Mouse (Mus musculus): ENCODE measurements around the gene Tulp1. TPM values are rescaled to one million over a fixed set of nuclear protein-coding genes. Genes with fewer than 3 reads are reported as not detected.
A peak's percentile ranks its signal among the peaks of the same experiment; 100 is the strongest.
"Not testable (repeated sequence)": the region's sequence is repeated elsewhere in the genome, so short reads cannot be mapped to it uniquely, and the experiment has no call there.

Gene Tulp1
- polyA plus RNA-seq, 1 experiment from 2014 or later, result 18.1 TPM

DNA sequence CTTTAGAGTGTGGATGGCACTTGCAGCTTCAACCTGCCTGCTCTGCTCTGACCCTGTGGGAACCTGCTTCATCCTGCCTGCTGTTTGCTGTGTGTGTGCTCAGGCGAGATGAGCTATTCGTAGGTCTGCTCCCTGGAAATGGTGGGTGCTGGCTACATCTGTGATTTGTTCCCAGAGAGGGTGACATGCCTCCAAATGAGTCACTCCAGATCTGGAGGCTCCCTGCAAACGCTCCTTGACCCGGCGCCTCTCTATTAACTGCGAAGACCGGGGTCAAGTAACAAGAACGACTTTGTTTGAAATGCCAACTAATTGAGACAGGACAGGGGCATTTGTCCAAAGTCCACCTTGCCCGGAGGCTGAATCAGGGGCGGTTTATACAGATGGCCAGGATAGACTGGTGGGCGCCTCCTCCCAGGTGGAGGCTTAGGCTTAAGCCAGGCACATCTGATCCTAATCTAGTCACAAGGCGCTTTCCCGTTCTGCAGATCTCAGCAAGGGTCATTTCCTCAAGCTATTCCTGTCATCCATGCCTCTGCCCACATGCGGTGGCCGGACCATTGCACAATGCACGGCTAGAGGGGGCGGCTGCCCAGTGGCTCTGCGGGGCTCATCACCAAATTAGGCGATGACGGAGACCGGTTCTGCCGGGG is 37.2 kb downstream of the Tulp1 start:
- H3K27ac ChIP-seq (ENCODE audit: low read length), result peak overlapping the region; percentile 94
- H3K9ac ChIP-seq (replicated peaks; ENCODE audit: low read depth), result peak overlapping the region; percentile 45
- no peak for TF ChIP-seq CTCF (IDR thresholded peaks at IDR 0.05)
- TF ChIP-seq EP300 (IDR thresholded peaks at IDR 0.05), result no peak
- H3K4me1 ChIP-seq (ENCODE audit: insufficient read depth, low read depth, low read length), result peaks cover 15% of the 10 kb centered on the region
- WGBS, result 9% methylated on average over 22 of the region's 22 CpGs
- peak; percentile 54 for DNase-seq (ENCODE audit: low spot score)
- H3K4me3 ChIP-seq (ENCODE audit: low read depth, low read length), result peak overlapping the region; percentile 67
- H3K9me3 ChIP-seq (ENCODE audit: low read length), result no peaks in the 10 kb centered on the region
- peak overlapping the region; percentile 88 for H3K4me2 ChIP-seq (replicated peaks; ENCODE audit: low read depth, low read length)
- peak; percentile 59 for ATAC-seq
- no peaks in the 10 kb centered on the region for H3K27me3 ChIP-seq (replicated peaks; ENCODE audit: insufficient read depth, low read length)
- peaks cover 10% of the 10 kb centered on the region; the same call in 1 of the 2 replicates for H3K36me3 ChIP-seq (ENCODE audit: insufficient read depth, low read length)

- no peaks in the 10 kb centered on the region for H3K27me3 ChIP-seq (replicated peaks; ENCODE audit: insufficient read depth, low read length)
- H3K36me3 ChIP-seq (ENCODE audit: insufficient read depth, low read length), result peaks cover 10% of the 10 kb centered on the region; the same call in 1 of the 2 replicates
- H3K9me3 ChIP-seq (ENCODE audit: low read length), result no peaks in the 10 kb centered on the region
- H3K4me1 ChIP-seq (ENCODE audit: insufficient read depth, low read depth, low read length), result peaks cover 15% of the 10 kb centered on the region
- no peak overlapping the region for H3K4me2 ChIP-seq (replicated peaks; ENCODE audit: low read depth, low read length)
- H3K9ac ChIP-seq (replicated peaks; ENCODE audit: low read depth), result no peak overlapping the region
- DNase-seq (ENCODE audit: low spot score) (no peak), ATAC-seq (no peak)
- no peak overlapping the region for H3K27ac ChIP-seq (ENCODE audit: low read length)
- WGBS, result 77% methylated on average over 3 of the region's 3 CpGs
- TF ChIP-seq CTCF (IDR thresholded peaks at IDR 0.05) (no peak), EP300 (IDR thresholded peaks at IDR 0.05) (no peak)
- H3K4me3 ChIP-seq (ENCODE audit: low read depth, low read length), result no peak overlapping the region
Observed at GRCm38 (mm10) chr17:28326951-28327350, 38.1 kb downstream of the Tulp1 start.

- H3K4me3 ChIP-seq (ENCODE audit: low read depth, low read length), result no peak overlapping the region
- 88% methylated on average over 7 of the region's 8 CpGs for WGBS
- ATAC-seq (no peak), DNase-seq (ENCODE audit: low spot score) (no peak)
- H3K27me3 ChIP-seq (replicated peaks; ENCODE audit: insufficient read depth, low read length), result no peaks in the 10 kb centered on the region
- no peak overlapping the region for H3K9ac ChIP-seq (replicated peaks; ENCODE audit: low read depth)
- no peaks in the 10 kb centered on the region for H3K9me3 ChIP-seq (ENCODE audit: low read length)
- H3K27ac ChIP-seq (ENCODE audit: low read length), result no peak overlapping the region
- peaks cover 15% of the 10 kb centered on the region for H3K4me1 ChIP-seq (ENCODE audit: insufficient read depth, low read depth, low read length)
- H3K36me3 ChIP-seq (ENCODE audit: insufficient read depth, low read length), result no peaks in the 10 kb centered on the region; the same call in 1 of the 2 replicates
- no peak overlapping the region for H3K4me2 ChIP-seq (replicated peaks; ENCODE audit: low read depth, low read length)
- TF ChIP-seq CTCF (IDR thresholded peaks at IDR 0.05), result no peak
- no peak for TF ChIP-seq EP300 (IDR thresholded peaks at IDR 0.05)
Observed at GRCm38 (mm10) chr17:28325751-28326150, 39.3 kb downstream of the Tulp1 start.

GRCm38 (mm10) chr17:28324416-28324815 is 40.6 kb downstream of the Tulp1 start:
- H3K27ac ChIP-seq (ENCODE audit: low read length); H3K9me3 ChIP-seq (ENCODE audit: low read length); H3K27me3 ChIP-seq (replicated peaks; ENCODE audit: insufficient read depth, low read length); H3K4me3 ChIP-seq (ENCODE audit: low read depth, low read length); H3K36me3 ChIP-seq (ENCODE audit: insufficient read depth, low read length); H3K4me1 ChIP-seq (ENCODE audit: insufficient read depth, low read depth, low read length); ATAC-seq; H3K4me2 ChIP-seq (replicated peaks; ENCODE audit: low read depth, low read length); H3K9ac ChIP-seq (replicated peaks; ENCODE audit: low read depth); DNase-seq (ENCODE audit: low spot score): not testable (repeated sequence)
- peak; percentile 40 for TF ChIP-seq CTCF (IDR thresholded peaks at IDR 0.05)
- 96% methylated on average over 7 of the region's 7 CpGs for WGBS

DNA sequence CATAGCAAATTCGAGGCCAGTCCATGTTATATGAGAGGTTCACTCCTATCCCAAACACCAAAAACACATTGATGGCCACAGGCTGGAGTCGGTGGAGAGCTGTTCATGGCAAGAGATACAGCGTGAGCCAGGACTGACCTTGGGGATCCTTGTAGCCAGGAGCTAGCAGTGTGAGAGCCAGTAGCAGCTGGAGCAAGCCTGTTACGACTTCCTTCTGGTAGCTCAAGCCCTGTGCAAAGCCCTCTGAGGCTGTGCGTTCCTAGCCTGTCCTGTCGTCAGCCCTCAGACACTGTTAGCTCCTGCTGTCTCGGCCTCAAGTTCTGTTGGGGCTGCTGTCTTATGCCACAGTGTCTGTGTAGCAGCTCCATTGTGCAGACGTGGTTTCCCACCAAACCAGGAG is 41.2 kb downstream of the Tulp1 start:
- Histone ChIP-seq H3K4me1 (ENCODE audit: insufficient read depth, low read depth, low read length) (peaks cover 7% of the 10 kb centered on the region; the same call in 1 of the 2 replicates), H3K36me3 (ENCODE audit: insufficient read depth, low read length) (no peaks in the 10 kb centered on the region; the same call in 1 of the 2 replicates), H3K27me3 (replicated peaks; ENCODE audit: insufficient read depth, low read length) (no peaks in the 10 kb centered on the region), H3K9ac (replicated peaks; ENCODE audit: low read depth) (no peak overlapping the region), H3K4me3 (ENCODE audit: low read depth, low read length) (no peak overlapping the region), H3K27ac (ENCODE audit: low read length) (no peak overlapping the region), H3K9me3 (ENCODE audit: low read length) (no peaks in the 10 kb centered on the region), H3K4me2 (replicated peaks; ENCODE audit: low read depth, low read length) (no peak overlapping the region)
- 88% methylated on average over 8 of the region's 8 CpGs for WGBS
- no peak for TF ChIP-seq EP300 (IDR thresholded peaks at IDR 0.05)
- TF ChIP-seq CTCF (IDR thresholded peaks at IDR 0.05), result no peak
- ATAC-seq (no peak), DNase-seq (ENCODE audit: low spot score) (no peak)

DNA sequence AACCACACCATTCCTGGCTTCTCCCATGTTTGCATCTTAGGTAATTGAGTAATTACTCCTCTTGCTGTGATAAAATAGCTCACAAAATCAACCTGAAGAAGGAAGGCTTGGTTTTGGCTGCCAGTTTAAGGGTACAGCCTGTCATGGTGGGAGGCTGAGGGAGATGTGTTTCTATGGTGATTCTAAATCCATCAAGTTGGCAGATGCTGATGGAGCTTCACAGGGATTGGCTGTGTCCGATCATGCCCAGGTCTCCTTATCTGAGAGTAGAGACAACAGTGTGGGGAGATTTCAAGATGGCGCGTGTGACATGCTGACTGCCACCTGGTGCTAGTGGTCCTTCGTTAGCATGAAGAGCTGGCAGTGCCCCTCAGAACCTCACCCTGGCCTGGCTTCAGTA is 43.3 kb downstream of the Tulp1 start:
- Histone ChIP-seq H3K9me3 (ENCODE audit: low read length) (no peaks in the 10 kb centered on the region), H3K9ac (replicated peaks; ENCODE audit: low read depth) (no peak overlapping the region), H3K36me3 (ENCODE audit: insufficient read depth, low read length) (peaks cover 13% of the 10 kb centered on the region), H3K4me3 (ENCODE audit: low read depth, low read length) (no peak overlapping the region), H3K4me2 (replicated peaks; ENCODE audit: low read depth, low read length) (no peak overlapping the region), H3K27me3 (replicated peaks; ENCODE audit: insufficient read depth, low read length) (no peaks in the 10 kb centered on the region), H3K27ac (ENCODE audit: low read length) (no peak overlapping the region), H3K4me1 (ENCODE audit: insufficient read depth, low read depth, low read length) (no peaks in the 10 kb centered on the region)
- ATAC-seq, result no peak
- DNase-seq (ENCODE audit: low spot score), result no peak
- WGBS, result 87% methylated on average over 4 of the region's 4 CpGs
- TF ChIP-seq EP300 (IDR thresholded peaks at IDR 0.05) (no peak), CTCF (IDR thresholded peaks at IDR 0.05) (no peak)

Data from lung, postnatal 0 days (tissue).